Mouse (Mus musculus) neural tube, embryonic 12.5 days (tissue): Measurements from ENCODE around the gene Mien1. TPM values are rescaled to one million over a fixed set of nuclear protein-coding genes. Genes with fewer than 3 reads are reported as not detected.

ENCODE experiments used
- ATAC-seq: fragments of 200-750 bp; cut with Nextera tagmentation; 2 replicates; pipeline ENCODE4 v1.8.0; 2017; ENCODE audit warnings: low read depth, mild to moderate bottlenecking, moderate TSS enrichment, moderate library complexity; ENCODE audit not compliant: low FRiP score
- H3K27ac ChIP-seq: fragments of 300-500 bp; sonication (generic); 2 replicates; pipeline ENCODE4 v1.5.1; 2016
- H3K27me3 ChIP-seq: fragments of 300-500 bp; sonication (generic); replicated peaks from 2 replicates; pipeline ENCODE4 v1.6.1; 2016; ENCODE audit warnings: mild to moderate bottlenecking
- H3K36me3 ChIP-seq: fragments of 300-500 bp; sonication (generic); 2 replicates; pipeline ENCODE4 v1.6.1; 2016; ENCODE audit warnings: mild to moderate bottlenecking
- H3K4me1 ChIP-seq: fragments of 300-500 bp; sonication (generic); 2 replicates; pipeline ENCODE4 v1.6.1; 2016
- H3K4me2 ChIP-seq: fragments of 300-500 bp; sonication (generic); replicated peaks from 2 replicates; pipeline ENCODE4 v1.6.1; 2016; ENCODE audit warnings: mild to moderate bottlenecking
- H3K4me3 ChIP-seq: fragments of 300-500 bp; sonication (generic); 2 replicates; pipeline ENCODE4 v1.5.1; 2016
- H3K9ac ChIP-seq: fragments of 300-500 bp; sonication (generic); 2 replicates; pipeline ENCODE4 v1.6.1; 2016; ENCODE audit warnings: mild to moderate bottlenecking
- H3K9me3 ChIP-seq: fragments of 300-500 bp; sonication (generic); 2 replicates; pipeline ENCODE4 v1.6.1; 2016; ENCODE audit warnings: mild to moderate bottlenecking
- WGBS: fragments of 180-500 bp; shearing (Covaris S2); methylation state at CpG from one replicate; pipeline ENCODE4 v1.1.7; 2016; 5-methylcytosine and 5-hydroxymethylcytosine counted together
- polyA plus RNA-seq: library from polyadenylated mRNA; unstranded; fragments of >200 nt; fragmentation: Nextera tagmentation; extraction: Ambion mirVana; gene quantifications from 2 replicates; pipeline ENCODE4 v1.2.1, GENCODE M21; 2016

Mien1 gene
- 192 and 196 TPM in 2 replicates for polyA plus RNA-seq

DNA sequence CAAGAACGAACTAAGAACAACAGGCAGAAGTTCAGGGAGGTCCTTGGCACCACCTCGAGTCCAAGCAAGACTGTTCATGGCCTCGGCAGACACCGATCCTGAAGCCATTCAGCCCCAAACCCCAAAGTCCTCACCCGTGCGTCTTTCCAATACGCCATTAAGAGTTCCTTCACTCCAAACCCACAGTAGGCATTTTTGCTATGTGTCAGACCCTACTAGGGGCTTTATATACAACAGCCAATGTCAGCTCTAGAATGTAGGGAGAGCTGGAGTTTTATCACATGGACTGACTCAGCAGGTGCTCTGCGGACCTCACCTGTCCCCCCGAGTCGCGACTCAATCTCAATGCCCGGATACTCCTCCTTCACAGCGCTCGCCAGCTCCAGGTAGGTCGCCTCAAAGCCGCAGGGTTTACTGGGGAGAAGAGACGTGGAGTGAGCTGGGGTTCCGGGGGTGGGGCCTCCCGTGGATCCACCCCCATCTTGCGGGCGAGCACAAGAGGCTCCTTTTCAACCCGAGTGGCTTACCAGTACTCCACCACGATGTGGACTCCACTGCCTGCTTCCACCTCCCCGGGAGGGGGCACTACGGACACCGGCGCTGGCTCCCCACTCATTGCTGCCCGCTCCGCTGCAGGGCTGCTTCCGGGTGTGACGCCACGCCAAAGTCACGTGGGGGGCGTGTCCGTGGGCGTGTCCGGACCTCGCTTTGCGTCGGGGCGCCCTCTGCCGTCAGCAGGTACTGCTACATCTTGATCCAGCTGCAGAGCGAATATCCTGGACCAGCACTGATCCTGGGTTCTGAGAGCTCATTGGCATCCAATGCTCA, at the start of gene Mien1:
Mien1 (minus strand) TSS at position 661 of the 828 bp plus-strand sequence.
- peak within 1 kb of the TSS; percentile 87 for H3K4me2 ChIP-seq
- ATAC-seq, result peak; percentile 86
- no peak within 1 kb of the TSS; the same call in 1 of the 2 replicates for H3K27ac ChIP-seq
- H3K9me3 ChIP-seq, result peaks cover under 1% of the 10 kb centered on the region; the same call in 1 of the 2 replicates
- H3K36me3 ChIP-seq, result peaks cover 25% of the 10 kb centered on the region; the same call in 1 of the 2 replicates
- H3K4me1 ChIP-seq, result peaks cover 10% of the 10 kb centered on the region
- peak within 1 kb of the TSS; percentile 80 for H3K4me3 ChIP-seq
- H3K27me3 ChIP-seq, result no peaks in the 10 kb centered on the region
- WGBS, result 3% methylated on average over 43 of the region's 43 CpGs
- H3K9ac ChIP-seq, result peak within 1 kb of the TSS; percentile 66

- Histone ChIP-seq H3K27me3 (no peaks in the 10 kb centered on the region), H3K36me3 (no peaks in the 10 kb centered on the region), H3K9me3 (no peaks in the 10 kb centered on the region), H3K4me1 (no peaks in the 10 kb centered on the region), H3K4me2 (no peak overlapping the region), H3K27ac (no peak overlapping the region), H3K9ac (no peak overlapping the region), H3K4me3 (no peak overlapping the region)
- ATAC-seq, result no peak
- 76% methylated on average over 5 of the region's 5 CpGs for WGBS
Observed at GRCm38 (mm10) chr11:98487526-98488040, 48.8 kb upstream of the Mien1 start.

DNA sequence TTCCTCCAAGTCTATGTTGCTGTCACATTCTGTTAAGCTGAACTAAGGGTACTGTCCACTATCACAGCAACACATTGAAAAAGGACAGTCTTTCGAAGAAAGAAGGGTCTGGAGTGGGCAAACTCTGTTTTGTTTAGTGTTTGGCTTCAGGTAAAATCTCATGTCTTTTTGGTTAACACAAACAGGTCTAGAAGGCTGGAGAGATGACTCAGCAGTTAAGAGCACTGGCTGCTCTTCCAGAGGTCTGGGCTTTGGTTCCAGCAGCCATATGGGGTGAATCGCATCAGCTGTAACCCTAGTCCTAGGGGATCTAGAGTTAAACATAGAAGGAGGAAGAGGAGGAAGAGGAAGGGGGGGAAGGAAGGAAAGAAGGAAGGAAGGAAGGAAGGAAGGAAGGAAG, 47.0 kb upstream of the Mien1 start:
- 90% methylated on average over 2 of the region's 2 CpGs for WGBS
- no peaks in the 10 kb centered on the region for H3K4me1 ChIP-seq

GRCm38 (mm10) chr11:98482067-98482466, 43.3 kb upstream of the Mien1 start:
- Histone ChIP-seq H3K4me1 (no peaks in the 10 kb centered on the region), H3K9ac (no peak overlapping the region), H3K9me3 (no peaks in the 10 kb centered on the region), H3K27ac (no peak overlapping the region), H3K4me3 (no peak overlapping the region), H3K4me2 (no peak overlapping the region), H3K27me3 (no peaks in the 10 kb centered on the region), H3K36me3 (no peaks in the 10 kb centered on the region)
- 85% methylated on average over 10 of the region's 10 CpGs for WGBS
- no peak for ATAC-seq

More for the DNA sequence above, 47.0 kb upstream of the Mien1 start:
- Histone ChIP-seq H3K9ac (no peak overlapping the region), H3K9me3 (no peaks in the 10 kb centered on the region), H3K36me3 (no peaks in the 10 kb centered on the region), H3K4me2 (no peak overlapping the region), H3K27ac (no peak overlapping the region), H3K27me3 (no peaks in the 10 kb centered on the region), H3K4me3 (no peak overlapping the region)
- ATAC-seq, result no peak

GRCm38 (mm10) chr11:98481231-98481630, 42.4 kb upstream of the Mien1 start:
- no peak overlapping the region for H3K27ac ChIP-seq
- no peak overlapping the region for H3K4me2 ChIP-seq
- no peaks in the 10 kb centered on the region for H3K9me3 ChIP-seq
- H3K27me3 ChIP-seq, result no peaks in the 10 kb centered on the region
- H3K36me3 ChIP-seq, result no peaks in the 10 kb centered on the region
- WGBS, result 70% methylated on average over 6 of the region's 6 CpGs
- H3K9ac ChIP-seq, result no peak overlapping the region
- no peak for ATAC-seq
- H3K4me3 ChIP-seq, result no peak overlapping the region
- H3K4me1 ChIP-seq, result no peaks in the 10 kb centered on the region

DNA sequence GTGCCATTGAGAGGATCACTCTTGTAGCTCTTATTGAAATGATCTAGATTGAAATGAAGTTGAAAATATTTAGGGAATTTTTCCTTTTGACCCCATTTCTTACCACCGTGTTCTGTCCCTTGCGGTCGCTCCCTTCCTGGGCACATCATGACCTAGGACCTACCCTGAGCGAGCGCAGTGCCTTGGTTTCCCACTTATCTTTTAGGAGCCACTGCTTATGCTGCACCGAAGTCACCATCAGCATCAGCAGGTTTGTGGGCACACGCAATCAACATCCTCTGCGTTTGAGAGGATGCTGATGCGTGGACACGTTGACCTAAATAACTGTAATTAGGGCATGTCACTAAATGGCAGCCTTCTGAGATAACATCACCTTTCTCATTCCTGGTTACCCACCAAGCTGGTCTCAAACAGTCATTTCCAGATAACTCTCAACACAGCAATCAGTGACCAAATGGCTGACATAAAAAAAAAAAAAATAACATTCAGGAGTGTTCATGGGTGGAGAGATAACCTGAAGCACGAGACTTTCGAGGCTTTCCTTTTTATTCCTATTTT, 41.2 kb upstream of the Mien1 start:
- Histone ChIP-seq H3K9ac (no peak overlapping the region), H3K4me1 (no peaks in the 10 kb centered on the region), H3K4me3 (no peak overlapping the region), H3K27ac (no peak overlapping the region), H3K4me2 (no peak overlapping the region), H3K36me3 (no peaks in the 10 kb centered on the region), H3K27me3 (no peaks in the 10 kb centered on the region), H3K9me3 (no peaks in the 10 kb centered on the region)
- ATAC-seq, result no peak
- 92% methylated on average over 12 of the region's 12 CpGs for WGBS

DNA sequence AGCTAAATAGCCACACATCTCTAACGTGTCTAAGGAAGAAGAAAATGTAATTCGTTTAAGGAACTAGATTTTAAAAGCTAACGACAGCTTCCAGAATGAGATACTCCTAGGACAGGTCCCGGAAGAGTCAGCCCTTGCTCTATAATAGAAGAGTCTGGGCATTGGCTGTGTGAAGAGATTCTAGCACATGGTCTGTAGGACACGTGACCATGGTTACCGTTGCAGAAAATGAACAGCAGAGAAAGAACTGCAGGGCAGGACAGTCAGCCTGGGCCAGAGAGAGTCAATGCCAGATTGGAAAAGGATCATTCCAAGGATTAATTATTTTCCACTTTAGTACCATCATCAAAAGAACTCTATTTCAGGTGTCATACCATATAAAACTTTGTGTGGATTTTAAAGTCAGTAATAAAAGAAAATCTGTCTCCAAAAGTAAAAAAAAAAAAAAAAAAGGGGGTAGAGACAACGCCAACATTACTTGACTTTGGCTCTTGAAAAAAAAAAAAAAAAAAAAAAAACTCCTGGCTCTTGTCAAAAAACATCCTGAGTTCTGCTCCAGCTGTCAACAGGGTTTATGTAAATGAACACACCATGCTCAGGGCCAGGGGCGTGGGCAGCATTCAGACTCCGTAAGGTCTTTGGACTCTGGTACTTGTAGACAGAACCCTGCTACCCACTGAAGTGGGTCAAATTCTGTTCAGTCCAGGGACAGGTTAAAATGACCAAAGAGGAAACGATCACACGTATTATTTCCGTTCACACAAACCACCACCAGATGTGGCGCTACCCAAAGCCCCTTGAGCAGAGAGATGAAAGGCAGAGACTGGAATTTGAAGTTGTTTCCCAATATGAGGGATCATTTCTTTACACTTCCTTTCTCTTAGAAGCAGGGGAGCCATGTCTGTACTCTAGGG, 40.5 kb upstream of the Mien1 start:
- no peak overlapping the region for H3K4me3 ChIP-seq
- H3K27ac ChIP-seq, result no peak overlapping the region
- H3K9me3 ChIP-seq, result no peaks in the 10 kb centered on the region
- H3K4me1 ChIP-seq, result no peaks in the 10 kb centered on the region
- H3K36me3 ChIP-seq, result no peaks in the 10 kb centered on the region
- H3K9ac ChIP-seq, result no peak overlapping the region
- no peak for ATAC-seq
- WGBS, result 89% methylated on average over 13 of the region's 13 CpGs
- no peak overlapping the region for H3K4me2 ChIP-seq
- no peaks in the 10 kb centered on the region for H3K27me3 ChIP-seq

GRCm38 (mm10) chr11:98477011-98477701, 38.4 kb upstream of the Mien1 start:
- no peak overlapping the region for H3K27ac ChIP-seq

GRCm38 (mm10) chr11:98476434-98476807, 37.6 kb upstream of the Mien1 start:
- no peaks in the 10 kb centered on the region for H3K4me1 ChIP-seq
- H3K27ac ChIP-seq, result no peak overlapping the region
- H3K4me2 ChIP-seq, result no peak overlapping the region
- no peaks in the 10 kb centered on the region for H3K36me3 ChIP-seq
- no peak overlapping the region for H3K4me3 ChIP-seq
- 88% methylated on average over 4 of the region's 4 CpGs for WGBS
- H3K9me3 ChIP-seq, result no peaks in the 10 kb centered on the region
- no peaks in the 10 kb centered on the region for H3K27me3 ChIP-seq
- ATAC-seq, result no peak
- H3K9ac ChIP-seq, result no peak overlapping the region

More at GRCm38 (mm10) chr11:98477011-98477701, 38.4 kb upstream of the Mien1 start:
- Histone ChIP-seq H3K4me2 (no peak overlapping the region), H3K36me3 (no peaks in the 10 kb centered on the region), H3K9ac (no peak overlapping the region), H3K9me3 (no peaks in the 10 kb centered on the region), H3K4me1 (no peaks in the 10 kb centered on the region), H3K27me3 (no peaks in the 10 kb centered on the region), H3K4me3 (no peak overlapping the region)
- no peak for ATAC-seq
- 75% methylated on average over 14 of the region's 14 CpGs for WGBS

DNA sequence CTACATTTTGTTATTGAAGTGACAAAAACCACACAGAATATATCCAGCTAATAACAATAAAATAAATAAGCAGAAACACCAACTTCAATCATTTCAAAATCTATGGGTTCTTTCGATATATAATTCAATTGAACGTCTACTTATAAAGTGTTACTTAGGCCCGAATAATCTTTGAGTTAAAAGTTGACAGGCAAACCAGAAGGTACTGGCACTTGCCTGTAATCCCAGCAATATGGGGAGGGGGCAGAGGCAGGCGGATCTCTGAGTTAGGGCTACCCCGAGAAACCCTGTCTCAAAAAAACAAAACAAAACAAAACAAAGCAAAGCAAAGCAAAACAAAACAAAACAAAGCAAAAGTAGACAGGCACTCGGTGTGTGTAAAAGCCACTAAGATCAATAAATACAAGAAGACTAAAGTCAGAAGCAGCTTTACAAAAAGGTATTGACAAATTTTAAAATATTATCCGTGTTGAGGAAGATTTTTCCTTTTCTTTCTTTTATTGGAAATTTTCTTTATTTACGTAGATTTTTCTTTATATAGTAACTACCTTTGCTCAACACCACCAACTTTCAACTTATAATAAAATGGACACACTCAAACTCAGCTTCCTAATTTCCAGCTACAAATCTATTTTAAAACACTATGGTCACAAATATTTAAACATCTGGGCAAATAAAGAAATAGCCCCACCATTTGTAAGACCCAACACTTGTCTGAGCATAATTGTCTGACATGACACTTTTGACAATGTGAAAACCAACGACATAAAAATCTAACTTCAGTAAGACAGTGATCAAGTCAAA, 37.0 kb upstream of the Mien1 start:
- Histone ChIP-seq H3K4me1 (no peaks in the 10 kb centered on the region), H3K9me3 (no peaks in the 10 kb centered on the region), H3K9ac (no peak overlapping the region), H3K4me3 (no peak overlapping the region), H3K4me2 (no peak overlapping the region), H3K27ac (no peak overlapping the region), H3K27me3 (no peaks in the 10 kb centered on the region), H3K36me3 (no peaks in the 10 kb centered on the region)
- no peak for ATAC-seq
- WGBS, result 90% methylated on average over 9 of the region's 9 CpGs

DNA sequence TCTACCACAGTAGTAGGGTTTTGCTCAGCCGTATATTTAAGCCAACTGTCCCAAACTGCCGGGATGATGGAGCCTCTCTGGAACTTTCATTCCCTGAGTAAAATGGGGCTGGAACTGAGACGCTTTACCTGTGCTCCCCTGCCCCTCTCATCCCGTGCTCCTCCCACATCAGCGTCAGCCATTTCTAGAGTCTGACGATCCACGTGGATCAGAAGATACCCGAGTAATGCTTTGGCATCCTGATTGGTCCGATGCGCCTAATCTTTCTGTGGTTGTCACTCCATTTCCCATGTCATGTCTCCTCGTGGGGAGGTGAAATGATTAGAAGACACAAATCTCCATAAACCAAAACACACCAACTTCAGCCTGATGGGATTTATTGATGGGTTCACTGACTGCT, 36.2 kb upstream of the Mien1 start:
- Histone ChIP-seq H3K9ac (no peak overlapping the region), H3K4me2 (no peak overlapping the region), H3K9me3 (no peaks in the 10 kb centered on the region), H3K27me3 (no peaks in the 10 kb centered on the region), H3K4me3 (no peak overlapping the region), H3K27ac (no peak overlapping the region), H3K36me3 (no peaks in the 10 kb centered on the region), H3K4me1 (no peaks in the 10 kb centered on the region)
- ATAC-seq, result no peak
- WGBS, result 89% methylated on average over 11 of the region's 11 CpGs
